Mouse (Mus musculus) MEL (cell line): ENCODE results near the gene Zfp568.

Experiments used
- POLR2A ChIP-seq, 2 experiments: IDR thresholded peaks; 2 replicates each; pipeline ENCODE4 v1.6.1; 2011 to 2012; ENCODE audit warnings: low read length in 2 of 2, mild to moderate bottlenecking in 2 of 2, control low read depth in 1 of 2, improper control_type of control experiment in 1 of 2, low read depth in 1 of 2, moderate library complexity in 1 of 2; ENCODE audit not compliant: control insufficient read depth in 1 of 2, insufficient read depth in 1 of 2, poor library complexity in 1 of 2
- POLR2AphosphoS2 ChIP-seq: IDR thresholded peaks from 2 replicates; pipeline ENCODE4 v1.6.1; 2011; ENCODE audit warnings: low read length, improper control_type of control experiment
- TBP ChIP-seq: IDR thresholded peaks from 2 replicates; pipeline ENCODE4 v1.8.0; 2011; ENCODE audit warnings: low read depth, low read length, improper control_type of control experiment

GRCm38 (mm10) chr7:30050882-30051548 lies 67.3 kb downstream of the Zfp568 start, which contains the start of gene Zfp14:
- TF ChIP-seq POLR2A (IDR thresholded peaks at IDR 0.05; ENCODE audit: control insufficient read depth in 1 of 2, insufficient read depth in 1 of 2, low read depth in 1 of 2, low read length in 2 of 2, poor library complexity in 1 of 2): peak in 1 of 2 experiments; percentile 72; a peak in 3 of 4 replicates
- no peak for TF ChIP-seq POLR2AphosphoS2
- TF ChIP-seq TBP: 0 out of 2 replicates have a peak, but pooled peaks have one; percentile 46
